Comparison of ENCODE assay signal across 14 mouse cellular contexts in the genomic region with DNA sequence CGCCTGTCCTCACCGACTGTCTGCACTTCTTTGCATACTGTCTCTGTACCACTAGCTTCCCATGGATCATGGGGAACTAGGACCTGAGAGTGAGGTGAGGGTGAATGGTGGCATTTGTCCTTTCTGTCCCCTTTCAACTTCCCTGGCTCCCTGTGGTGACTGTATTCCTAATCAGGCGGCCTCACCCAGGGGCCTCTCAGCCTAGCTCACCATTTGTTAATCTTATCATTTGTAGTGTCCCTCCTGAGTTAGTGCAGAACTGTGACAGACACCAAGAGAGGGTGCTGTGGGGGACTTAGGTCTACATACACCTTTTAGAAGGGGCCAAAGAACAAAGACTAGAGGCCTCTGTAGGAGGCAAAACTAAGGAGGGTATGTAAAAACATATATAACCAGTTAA.
DNase-seq lines count a peak whose midpoint lies in the region; ATAC-seq and TF ChIP-seq lines count a peak whose summit lies in the region.
"Had no signal": no experiment of that assay in that cellular context is flagged by ENCODE, and none has a peak within 500 bp of the region (broad histone marks: within the 10 kb centered on the region; RNA-seq: fewer than 3 reads in every experiment).

No protein-coding gene starts in this region.

- peak overlapping the region; percentile 66 for H3K4me2 ChIP-seq in liver, embryonic 11.5 days
- no peak overlapping the region for H3K4me2 ChIP-seq in stomach, postnatal 0 days (replicated peaks; ENCODE audit: low read depth)

- WGBS in heart, embryonic 10.5 days, result 47% methylated on average over 3 of the region's 3 CpGs
- WGBS in liver, embryonic 11.5 days, result 48% methylated on average over 3 of the region's 3 CpGs
- 92% methylated on average over 3 of the region's 3 CpGs for WGBS in stomach, postnatal 0 days

- H3K9ac ChIP-seq in liver, embryonic 11.5 days (ENCODE audit: low read depth, low read length), result peak overlapping the region; percentile 55
- H3K9ac ChIP-seq in stomach, postnatal 0 days (ENCODE audit: low read length), result no peak overlapping the region

- no peaks in the 10 kb centered on the region for H3K27me3 ChIP-seq in heart, embryonic 10.5 days (ENCODE audit: insufficient read depth, poor library complexity, severe bottlenecking)
- no peaks in the 10 kb centered on the region for H3K27me3 ChIP-seq in liver, embryonic 11.5 days (replicated peaks; ENCODE audit: control insufficient read depth, insufficient read depth, low read length)
- no peaks in the 10 kb centered on the region for H3K27me3 ChIP-seq in stomach, postnatal 0 days (ENCODE audit: control insufficient read depth, insufficient read depth, low read length)

- no peak for TF ChIP-seq EP300 in stomach, postnatal 0 days (optimal IDR thresholded peaks at IDR 0.05)

- no peaks in the 10 kb centered on the region for H3K9me3 ChIP-seq in heart, embryonic 10.5 days
- no peaks in the 10 kb centered on the region for H3K9me3 ChIP-seq in liver, embryonic 11.5 days (ENCODE audit: control insufficient read depth, low read length)
- H3K9me3 ChIP-seq in stomach, postnatal 0 days (ENCODE audit: control insufficient read depth, low read length), result no peaks in the 10 kb centered on the region

- TF ChIP-seq CTCF in stomach, postnatal 0 days (IDR thresholded peaks at IDR 0.05; ENCODE audit: low read depth), result no peak

- peak; percentile 85 for DNase-seq in heart, embryonic 10.5 days (ENCODE audit: low spot score)
- DNase-seq in heart, adult 18-20 months, result no peak
- DNase-seq in spleen, adult 12 weeks (ENCODE audit: low spot score), result peak; percentile 23
- no peak for DNase-seq in spleen, postnatal 10 days (ENCODE audit: low spot score in 2 of 2)
- DNase-seq in liver, embryonic 11.5 days (ENCODE audit: low spot score), result no peak
- DNase-seq in stomach, postnatal 0 days (ENCODE audit: low spot score), result no peak
- no peak for DNase-seq in thymus, postnatal 10 days (ENCODE audit: low spot score in 2 of 2)
- no peak for DNase-seq in gastrocnemius, adult 18-20 months (ENCODE audit: low spot score)
- DNase-seq: adrenal gland, postnatal 10 days; cerebellum, adult 8-10 months; gastrocnemius, postnatal 14 days; kidney, postnatal 25 days; right cerebral cortex, adult 18-20 months; thymus, adult 18-20 months had no signal

- no peaks in the 10 kb centered on the region for H3K36me3 ChIP-seq in heart, embryonic 10.5 days
- no peaks in the 10 kb centered on the region for H3K36me3 ChIP-seq in liver, embryonic 11.5 days (ENCODE audit: control insufficient read depth, insufficient read depth, low read length)
- no peaks in the 10 kb centered on the region for H3K36me3 ChIP-seq in stomach, postnatal 0 days (ENCODE audit: control insufficient read depth, insufficient read depth, low read length)

- H3K27ac ChIP-seq in heart, embryonic 10.5 days, result peak overlapping the region; percentile 84
- peak overlapping the region; percentile 86 for H3K27ac ChIP-seq in liver, embryonic 11.5 days (ENCODE audit: low read depth, low read length)
- H3K27ac ChIP-seq in stomach, postnatal 0 days (replicated peaks), result peak overlapping the region; percentile 69; the same call in 1 of the 2 replicates

- peak overlapping the region; percentile 3; the same call in 1 of the 2 replicates for H3K4me3 ChIP-seq in heart, embryonic 10.5 days
- H3K4me3 ChIP-seq in liver, embryonic 11.5 days (ENCODE audit: low read depth, low read length), result peak overlapping the region; percentile 27
- no peak overlapping the region for H3K4me3 ChIP-seq in stomach, postnatal 0 days (ENCODE audit: low read depth, low read length)

- peak; percentile 96 for ATAC-seq in liver, embryonic 11.5 days (replicated peaks; ENCODE audit: low FRiP score)
- ATAC-seq in stomach, postnatal 0 days (ENCODE audit: low FRiP score, low TSS enrichment), result no peak

- H3K4me1 ChIP-seq in heart, embryonic 10.5 days, result peaks cover 50% of the 10 kb centered on the region
- H3K4me1 ChIP-seq in liver, embryonic 11.5 days (replicated peaks; ENCODE audit: control insufficient read depth, insufficient read depth, low read length), result peaks cover 28% of the 10 kb centered on the region
- peaks cover 4% of the 10 kb centered on the region for H3K4me1 ChIP-seq in stomach, postnatal 0 days (replicated peaks; ENCODE audit: control insufficient read depth, insufficient read depth)

Comparison
In these comparisons a context has a peak if more than half of its experiments do, and no peak if none do; other contexts are left out.
1. DNase-seq: peak in heart, embryonic 10.5 days (single experiment) and spleen, adult 12 weeks (single experiment); none in heart, adult 18-20 months (0 of 2), spleen, postnatal 10 days (0 of 2), liver, embryonic 11.5 days (single experiment), stomach, postnatal 0 days (single experiment), thymus, postnatal 10 days (0 of 2) and gastrocnemius, adult 18-20 months (single experiment).
2. Peak in every context shown above with its lines, with median percentiles within 50 percentile points of each other: H3K27ac ChIP-seq.